Mouse (Mus musculus): Measurements from ENCODE around the gene Nfkb1.

DNA sequence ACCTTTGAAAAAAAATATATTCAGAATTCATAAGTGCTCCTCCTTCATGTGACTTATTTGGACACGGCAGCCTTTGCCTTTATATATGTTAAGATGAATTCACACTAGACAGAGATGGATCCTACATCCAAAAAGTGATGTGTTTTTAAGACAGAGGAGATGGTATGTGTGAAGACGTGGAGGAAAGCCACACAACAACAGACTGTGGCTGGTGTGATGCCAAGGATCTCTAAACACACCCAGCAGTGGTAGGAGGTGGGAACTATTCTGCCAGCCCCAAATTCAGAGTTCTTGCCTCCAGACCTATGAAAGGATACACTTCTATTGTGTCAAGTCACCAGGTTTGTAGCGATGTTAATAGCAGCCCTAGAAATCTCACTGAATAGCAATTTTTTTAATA lies 24.3 kb downstream of the Nfkb1 start:
- TF ChIP-seq CTCF (IDR thresholded peaks at IDR 0.05) (no peak), EP300 (IDR thresholded peaks at IDR 0.05) (no peak)
